ENCODE assay signal across 14 mouse cellular contexts in genomic region chr5:105114696-105115095, GRCm38 (mm10). TPM values are rescaled to one million over a fixed set of nuclear protein-coding genes. Genes with fewer than 3 reads are reported as not detected.
DNase-seq lines count a peak whose midpoint lies in the region; ATAC-seq lines count a peak whose summit lies in the region.
"Had no signal": no experiment of that assay in that cellular context is flagged by ENCODE, and none has a peak within 500 bp of the region (broad histone marks: within the 10 kb centered on the region; RNA-seq: fewer than 3 reads in every experiment).

No protein-coding gene starts in this region.

- intact Hi-C loops in left cerebral cortex, postnatal 36 days (cut with DNase I) = no loop called here

- peak; percentile 49 to 54 for DNase-seq in spleen, adult 18-20 months
- peak; percentile 65 for DNase-seq in thymus, postnatal 14 days
- DNase-seq in kidney, postnatal 10 days = no peak
- DNase-seq in left cerebral cortex, postnatal 36 days (ENCODE audit: low spot score in 2 of 2) = no peak
- DNase-seq: adrenal gland, postnatal 25 days; cerebellum, adult 18-20 months; forebrain, postnatal 0 days; liver, embryonic 13.5 days had no signal

- ATAC-seq in CD4-positive, CD25-positive, alpha-beta regulatory T cell, adult 4 months = peak; percentile 74
- peak; percentile 37 to 67; a peak in 3 of 4 replicates for ATAC-seq in hematopoietic stem cell, adult 5-6 weeks (replicated peaks in 1 of 2; ENCODE audit: insufficient read depth in 1 of 2, low FRiP score in 2 of 2, low TSS enrichment in 1 of 2, low read depth in 1 of 2, poor library complexity in 2 of 2, severe bottlenecking in 2 of 2)
- no peak for ATAC-seq in monocyte, adult 5-6 weeks (replicated peaks; ENCODE audit: insufficient number of reproducible peaks, low FRiP score, low TSS enrichment, poor library complexity, severe bottlenecking)
- ATAC-seq: forebrain, postnatal 0 days; intestine, embryonic 15.5 days had no signal

RNA-seq across cellular contexts. Expression of gene Gbp9, which starts 24.6 kb away (rescaled TPM):
- 100 to 1,000 TPM in 1 of 2 experiments, 10 to 100 TPM in 1; 98.9 to 133 TPM for polyA plus RNA-seq in CD4-positive, CD25-positive, alpha-beta regulatory T cell, adult 4 months (2017; shearing (Covaris generic))
- 2.0 and 7.4 TPM in 2 replicates for total RNA-seq in hematopoietic stem cell, adult 5-6 weeks (2017)
- 66.5 to 102 TPM (median 67.7 TPM) in 3 replicates for total RNA-seq in monocyte, adult 5-6 weeks (2017)
- total RNA-seq in left cerebral cortex, postnatal 36 days (2021) = 1 to 10 TPM; 2.8 to 2.9 TPM

RNA-seq across cellular contexts. Expression of gene Gbp8, which starts 24.6 kb away (rescaled TPM):
- polyA plus RNA-seq in CD4-positive, CD25-positive, alpha-beta regulatory T cell, adult 4 months (2017; shearing (Covaris generic)) = 100 to 1,000 TPM; 100 to 118 TPM
- total RNA-seq in hematopoietic stem cell, adult 5-6 weeks (2017) = 6.6 and 9.1 TPM in 2 replicates
- total RNA-seq in monocyte, adult 5-6 weeks (2017) = 17.8 to 77.4 TPM (median 18.2 TPM) in 3 replicates
- under 1 TPM in 1 of 2 experiments, not detected in 1; 0.20 TPM for total RNA-seq in left cerebral cortex, postnatal 36 days (2021)
- total RNA-seq: forebrain, postnatal 0 days had no signal
- polyA plus RNA-seq: embryonic facial prominence, embryonic 13.5 days; limb, embryonic 11.5 days had no signal

RNA-seq across cellular contexts. Expression of gene Gbp4, which starts 24.7 kb away (rescaled TPM):
- 100 to 1,000 TPM; 246 to 316 TPM for polyA plus RNA-seq in CD4-positive, CD25-positive, alpha-beta regulatory T cell, adult 4 months (2017; shearing (Covaris generic))
- 1.2 and 4.2 TPM in 2 replicates for total RNA-seq in hematopoietic stem cell, adult 5-6 weeks (2017)
- 22.6 to 80.8 TPM (median 23.8 TPM) in 3 replicates for total RNA-seq in monocyte, adult 5-6 weeks (2017)
- 1 to 10 TPM; 1.1 to 2.2 TPM for total RNA-seq in left cerebral cortex, postnatal 36 days (2021)

Comparison
In these comparisons a context has a peak if more than half of its experiments do, and no peak if none do; other contexts are left out.
1. DNase-seq: peak in spleen, adult 18-20 months (2 of 2) and thymus, postnatal 14 days (single experiment); none in kidney, postnatal 10 days (single experiment) and left cerebral cortex, postnatal 36 days (0 of 2).